Mouse (Mus musculus) c-Kit-positive CD71-negative TER-119-negative erythroid progenitor cells, embryonic 14.5 days (primary cell): ENCODE measurements around the gene Myef2.

Source experiments
- DNase-seq: peaks from one replicate; pipeline ENCODE4 v3.0.0-alpha.2; 2013; ENCODE audit warnings: low read depth

Myef2 gene

DNA sequence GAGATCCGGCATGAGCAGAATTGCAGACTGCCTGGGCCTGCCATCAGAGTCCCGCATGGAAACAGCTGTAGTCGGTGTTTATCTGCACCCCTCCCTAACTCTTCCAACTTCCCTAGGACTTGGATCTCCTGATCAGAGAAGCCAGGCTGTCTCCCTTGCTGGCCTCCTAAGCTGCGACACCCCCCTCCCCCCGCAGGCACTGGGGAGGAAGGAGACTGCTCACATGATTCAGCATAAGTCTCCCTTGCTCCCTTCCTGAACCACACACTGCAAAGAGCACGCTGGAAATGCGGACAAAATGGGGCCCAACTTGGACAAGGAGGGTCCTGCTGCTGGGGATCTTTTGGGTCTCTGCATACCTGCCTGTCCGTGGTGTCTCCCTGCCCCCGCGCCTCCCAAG, 55.6 kb downstream of the Myef2 start, which contains the start of gene Slc24a5:
Gene Slc24a5 (plus strand): TSS at position 231 of the 400 bp plus-strand sequence.
- no peak for DNase-seq

GRCm38 (mm10) chr2:125067373-125067772, 56.1 kb downstream of the Myef2 start:
- DNase-seq = no peak

DNA sequence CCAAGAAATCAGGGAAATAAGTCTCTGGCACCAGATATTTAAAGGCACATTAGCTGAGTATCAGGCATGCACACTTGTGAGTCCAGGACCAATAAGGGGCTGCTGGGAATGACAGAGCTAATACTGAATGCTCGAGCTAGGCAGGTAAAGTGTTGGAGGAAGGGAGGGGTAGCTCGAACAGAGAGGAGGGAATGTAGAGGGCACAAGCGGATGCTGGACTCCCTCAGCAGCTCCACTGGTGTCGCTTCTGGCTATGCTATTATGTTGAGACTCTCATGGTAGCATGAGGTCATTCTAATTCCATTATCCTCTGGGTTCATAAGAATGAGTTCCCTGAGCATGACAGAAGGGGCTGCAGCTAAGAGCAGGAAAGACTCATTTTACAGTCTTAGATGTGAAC, 60.5 kb downstream of the Myef2 start:
- no peak for DNase-seq

DNA sequence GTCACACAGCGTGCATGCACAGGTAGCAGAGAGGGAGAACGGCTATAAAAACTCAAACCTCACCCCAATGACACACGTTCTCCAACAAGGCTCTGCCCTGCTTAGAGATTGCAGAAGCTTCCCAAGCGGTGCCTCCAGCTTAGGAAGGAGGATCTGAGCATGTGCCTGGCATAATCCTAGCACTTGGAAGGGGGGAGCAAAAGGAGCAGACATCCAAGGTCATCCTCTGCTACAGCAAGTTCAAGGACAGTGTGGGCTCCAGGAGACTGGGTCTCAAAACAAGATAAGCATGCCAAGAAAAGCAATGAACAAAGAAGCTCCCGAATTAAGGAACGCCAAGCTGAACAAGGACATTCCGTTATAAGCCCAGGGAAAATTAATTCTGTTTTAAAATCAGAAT, 62.0 kb downstream of the Myef2 start:
- no peak for DNase-seq

GRCm38 (mm10) chr2:125057250-125057815, 66.1 kb downstream of the Myef2 start:
- no peak for DNase-seq

- no peak for DNase-seq
These were observed 68.1 kb downstream of the Myef2 start for GRCm38 (mm10) chr2:125055316-125055903.
